Mouse (Mus musculus) layer of hippocampus, adult 8-10 months (tissue): ENCODE measurements at regions not wholly inside any gene's neighbourhood (a gene's known extent, or its start where the extent isn't known, plus 50 kb on each side); places are given as distances from the start of the nearest gene placed in this dataset.

Experiments
- DNase-seq, 2 experiments: peaks; one replicate each; pipeline ENCODE4 v3.0.0; 2022; ENCODE audit warnings: low spot score in 2 of 2

GRCm38 (mm10) chr12:16269706-16270105 is 341.1 kb downstream of the Lpin1 start:
- DNase-seq = no peak

GRCm38 (mm10) chr12:16268621-16269165 is 342.1 kb downstream of the Lpin1 start:
- DNase-seq = no peak

GRCm38 (mm10) chr12:16261465-16261864 is 349.3 kb downstream of the Lpin1 start:
- DNase-seq = no peak

- no peak for DNase-seq
Observed at GRCm38 (mm10) chr12:16260981-16261380, 349.8 kb downstream of the Lpin1 start.

- DNase-seq = no peak
Observed at GRCm38 (mm10) chr12:16260501-16260900, 350.3 kb downstream of the Lpin1 start.

GRCm38 (mm10) chr12:16250621-16251020 is 360.1 kb downstream of the Lpin1 start:
- no peak for DNase-seq

GRCm38 (mm10) chr12:16250096-16250495 is 360.7 kb downstream of the Lpin1 start:
- DNase-seq = no peak

- no peak for DNase-seq
Observed at GRCm38 (mm10) chr12:16239792-16240191, 371.0 kb downstream of the Lpin1 start.

- no peak for DNase-seq
Observed at GRCm38 (mm10) chr12:16237498-16237897, 373.3 kb downstream of the Lpin1 start.

- no peak for DNase-seq
Observed at GRCm38 (mm10) chr12:16233559-16233958, 377.2 kb downstream of the Lpin1 start.

- no peak for DNase-seq
Observed at GRCm38 (mm10) chr12:16232828-16233227, 377.9 kb downstream of the Lpin1 start.

- no peak for DNase-seq
Observed at GRCm38 (mm10) chr12:16232051-16232450, 378.7 kb downstream of the Lpin1 start.

GRCm38 (mm10) chr12:16231093-16231492 is 379.7 kb downstream of the Lpin1 start:
- no peak for DNase-seq

- no peak for DNase-seq
Observed at GRCm38 (mm10) chr12:16225428-16225827, 385.3 kb downstream of the Lpin1 start.

- peak in 1 of 2 experiments; percentile 12 for DNase-seq
Observed at GRCm38 (mm10) chr12:16222836-16223450, 387.8 kb downstream of the Lpin1 start.

- DNase-seq = no peak
Observed at GRCm38 (mm10) chr12:16222205-16222604, 388.6 kb downstream of the Lpin1 start.

- no peak for DNase-seq
Observed at GRCm38 (mm10) chr12:16221142-16221541, 389.6 kb downstream of the Lpin1 start.

- no peak for DNase-seq
Observed at GRCm38 (mm10) chr12:16220561-16220960, 390.2 kb downstream of the Lpin1 start.

GRCm38 (mm10) chr12:16218906-16219305 is 391.9 kb downstream of the Lpin1 start:
- no peak for DNase-seq

- DNase-seq = no peak
Observed at GRCm38 (mm10) chr12:16210553-16210952, 393.8 kb upstream of the Trib2 start.

- no peak for DNase-seq
Observed at GRCm38 (mm10) chr12:16210111-16210510, 393.4 kb upstream of the Trib2 start.

GRCm38 (mm10) chr12:16204941-16205340 is 388.2 kb upstream of the Trib2 start:
- no peak for DNase-seq

GRCm38 (mm10) chr12:16196917-16197316 is 380.2 kb upstream of the Trib2 start:
- no peak for DNase-seq
